Mouse (Mus musculus) CH12.LX (cell line): ENCODE data around the gene Slc4a7. TPM values are rescaled to one million over a fixed set of nuclear protein-coding genes. Genes with fewer than 3 reads are reported as not detected.

ENCODE experiments used
- DNase-seq: peaks from one replicate; pipeline ENCODE4 v3.0.0-alpha.2; 2013; ENCODE audit errors: extremely low read depth
- H3K27ac ChIP-seq: 2 replicates; pipeline ENCODE4 v1.5.1; 2012; ENCODE audit warnings: low read depth, mild to moderate bottlenecking, control low read depth, moderate library complexity; ENCODE audit not compliant: insufficient read depth
- H3K27me3 ChIP-seq: replicated peaks from 2 replicates; pipeline ENCODE3; 2012; ENCODE audit warnings: inconsistent platforms
- H3K36me3 ChIP-seq, 2 experiments: replicated peaks in 1 of 2; 2 replicates each; pipeline versions ENCODE3 to v1.6.1; 2012; ENCODE audit warnings: inconsistent platforms in 1 of 2, low read length in 1 of 2, mild to moderate bottlenecking in 1 of 2, mixed read lengths in 1 of 2, moderate library complexity in 1 of 2; ENCODE audit not compliant: control insufficient read depth in 1 of 2, insufficient read depth in 1 of 2
- H3K4me1 ChIP-seq, 2 experiments: 2 replicates each; pipeline ENCODE4 v1.6.1; 2012; ENCODE audit warnings: inconsistent platforms in 1 of 2, moderate library complexity in 1 of 2; ENCODE audit not compliant: insufficient read depth in 2 of 2, control insufficient read depth in 1 of 2
- H3K4me2 ChIP-seq: 2 replicates; pipeline ENCODE4 v1.6.1; 2012; ENCODE audit warnings: low read depth, mild to moderate bottlenecking, control low read depth; ENCODE audit not compliant: poor library complexity, insufficient read depth, severe bottlenecking
- H3K4me3 ChIP-seq, 3 experiments: fragments of 150-350 bp in 1 of 3; sonication (generic) in 1 of 3; replicated peaks in 1 of 3; 2 replicates each; pipeline versions ENCODE3 to v1.5.1; 2011 to 2012; ENCODE audit warnings: low read depth in 2 of 3, low read length in 2 of 3, mild to moderate bottlenecking in 2 of 3, moderate library complexity in 2 of 3, control low read depth in 1 of 3, improper control_type of control experiment in 1 of 3, inconsistent platforms in 1 of 3, mixed read lengths in 1 of 3; ENCODE audit not compliant: poor library complexity in 1 of 3
- H3K79me2 ChIP-seq: replicated peaks from 2 replicates; pipeline ENCODE4 v1.6.1; 2012; ENCODE audit warnings: mild to moderate bottlenecking, moderate library complexity; ENCODE audit not compliant: control insufficient read depth, poor library complexity, insufficient read depth, severe bottlenecking; ENCODE audit errors: extremely low read depth
- H3K9ac ChIP-seq: 2 replicates; pipeline ENCODE4 v1.6.1; 2012; ENCODE audit warnings: low read depth, mild to moderate bottlenecking, control low read depth, moderate library complexity; ENCODE audit not compliant: insufficient read depth
- H3K9me3 ChIP-seq: replicated peaks from 2 replicates; pipeline ENCODE3; 2012; ENCODE audit warnings: low read length, inconsistent platforms, mixed read lengths
- CTCF ChIP-seq, 2 experiments: IDR thresholded peaks in 1 of 2; conservative IDR thresholded peaks in 1 of 2; 2 replicates each; pipeline ENCODE4 v1.5.1; 2011 to 2012; ENCODE audit warnings: low read depth in 2 of 2, low read length in 2 of 2, improper control_type of control experiment in 1 of 2, inconsistent platforms in 1 of 2, mild to moderate bottlenecking in 1 of 2, moderate library complexity in 1 of 2
- ELF1 ChIP-seq: IDR thresholded peaks from 2 replicates; pipeline ENCODE4 v1.6.1; 2014; ENCODE audit warnings: low read depth, mild to moderate bottlenecking, inconsistent platforms, low read length, improper control_type of control experiment
- GABPA ChIP-seq: IDR thresholded peaks from 2 replicates; pipeline ENCODE4 v1.6.1; 2012; ENCODE audit warnings: low read depth, low read length, improper control_type of control experiment, inconsistent platforms; ENCODE audit not compliant: insufficient replicate concordance
- IRF4 ChIP-seq: IDR thresholded peaks from 2 replicates; pipeline ENCODE4 v1.6.1; 2014; ENCODE audit warnings: low read depth, mild to moderate bottlenecking, inconsistent platforms, low read length, improper control_type of control experiment
- JUN ChIP-seq: IDR thresholded peaks from 2 replicates; pipeline ENCODE4 v1.6.1; 2011; ENCODE audit warnings: low read depth, mild to moderate bottlenecking, low read length, improper control_type of control experiment, moderate library complexity; ENCODE audit not compliant: insufficient read depth
- MAFK ChIP-seq: IDR thresholded peaks from 2 replicates; pipeline ENCODE4 v1.6.1; 2011; ENCODE audit warnings: low read length, improper control_type of control experiment; ENCODE audit not compliant: insufficient replicate concordance
- MAZ ChIP-seq: IDR thresholded peaks from 2 replicates; pipeline ENCODE4 v1.6.1; 2012; ENCODE audit warnings: low read depth, mild to moderate bottlenecking, inconsistent platforms, low read length, improper control_type of control experiment, moderate library complexity
- MEF2A ChIP-seq: IDR thresholded peaks from 2 replicates; pipeline ENCODE4 v1.6.1; 2014; ENCODE audit warnings: low read depth, mild to moderate bottlenecking, inconsistent platforms, low read length, improper control_type of control experiment, borderline replicate concordance
- MYC ChIP-seq: IDR thresholded peaks from 2 replicates; pipeline ENCODE4 v1.6.1; 2011; ENCODE audit warnings: low read depth, mild to moderate bottlenecking, improper control_type of control experiment, low read length
- POLR2AphosphoS2 ChIP-seq: IDR thresholded peaks from 2 replicates; pipeline ENCODE4 v1.6.1; 2011; ENCODE audit warnings: low read depth, low read length, improper control_type of control experiment
- RAD21 ChIP-seq: IDR thresholded peaks from 2 replicates; pipeline ENCODE4 v1.6.1; 2011; ENCODE audit warnings: low read depth, mild to moderate bottlenecking, low read length, improper control_type of control experiment, moderate library complexity
- SIN3A ChIP-seq: IDR thresholded peaks from 2 replicates; pipeline ENCODE4 v1.6.1; 2012; ENCODE audit warnings: low read length, improper control_type of control experiment, inconsistent platforms
- USF2 ChIP-seq: conservative IDR thresholded peaks from 2 replicates; pipeline ENCODE4 v1.6.1; 2011; ENCODE audit warnings: low read depth, low read length, improper control_type of control experiment
- ZC3H11A ChIP-seq: IDR thresholded peaks from 2 replicates; pipeline ENCODE4 v1.6.1; 2012; ENCODE audit warnings: low read depth, mild to moderate bottlenecking, inconsistent platforms, low read length, improper control_type of control experiment
- ZKSCAN1 ChIP-seq: IDR thresholded peaks from 2 replicates; pipeline ENCODE4 v1.6.1; 2012; ENCODE audit warnings: low read depth, inconsistent platforms, low read length, improper control_type of control experiment, borderline replicate concordance
- ZMIZ1 ChIP-seq: IDR thresholded peaks from 2 replicates; pipeline ENCODE4 v1.6.1; 2012; ENCODE audit warnings: low read depth, mild to moderate bottlenecking, inconsistent platforms, low read length, improper control_type of control experiment
- ZNF384 ChIP-seq: IDR thresholded peaks from 2 replicates; pipeline ENCODE4 v1.6.1; 2012; ENCODE audit warnings: low read depth, low read length, improper control_type of control experiment, inconsistent platforms
- dilution Hi-C: fragments of 300-500 bp; cut with MboI; formaldehyde crosslinking; loops from 2 replicates; pipeline ENCODE4 v1.14.3; 2020; ENCODE audit warnings: low sequenced_read_pairs; ENCODE audit not compliant: extremely low pct_unique_long_range_greater_than_20kb, extremely low pct_ligation_motif_present
- in situ Hi-C: fragments of 300-500 bp; cut with MboI; formaldehyde crosslinking; loops from 3 replicates; pipeline ENCODE4 v1.14.3; 2019; ENCODE audit warnings: low sequenced_read_pairs, low pct_ligation_motif_present, low pct_unique_long_range_greater_than_20kb, mixed read lengths
- polyA plus RNA-seq: library from polyadenylated mRNA; unstranded; fragments of >175 nt; gene quantifications from 2 replicates; pipeline ENCODE4 v1.2.1, GENCODE M21; 2012; ENCODE audit warnings: low read depth; ENCODE audit not compliant: insufficient read length
- total RNA-seq, 2 experiments: library from RNA; depleted of rRNA; stranded (reverse); fragments of 300-350 nt in 1 of 2; fragments of >200 nt in 1 of 2; gene quantifications; 2 replicates each; pipeline ENCODE4 v1.2.3; 2012 to 2014

Slc4a7 gene
- total and polyA plus RNA-seq, 3 experiments: 13.6 to 19.0 (median 17.6) TPM

- H3K27ac ChIP-seq: no peak overlapping the region
- H3K27me3 ChIP-seq: no peaks in the 10 kb centered on the region
- no peak for DNase-seq
- H3K9me3 ChIP-seq: no peaks in the 10 kb centered on the region
- H3K79me2 ChIP-seq: no peaks in the 10 kb centered on the region
- TF ChIP-seq POLR2AphosphoS2 (no peak), ZNF384 (no peak), SIN3A (no peak), ZKSCAN1 (no peak), ZC3H11A (no peak), ELF1 (no peak)
- H3K4me3 ChIP-seq: no peak overlapping the region
- in situ Hi-C loops: loop anchor here (25.0 kb wide), 1 partner anchor 347 kb away; no protein-coding TSS in a partner anchor
- no peak overlapping the region for H3K4me2 ChIP-seq
- H3K9ac ChIP-seq: no peak overlapping the region
- dilution Hi-C loops: no loop called here
- H3K4me1 ChIP-seq: no peaks in the 10 kb centered on the region
- no peaks in the 10 kb centered on the region for H3K36me3 ChIP-seq
Measured at GRCm38 (mm10) chr14:14834266-14834665, 132.2 kb downstream of the Slc4a7 start.

- DNase-seq: no peak
- no peak overlapping the region for H3K9ac ChIP-seq
- no peaks in the 10 kb centered on the region for H3K79me2 ChIP-seq
- H3K9me3 ChIP-seq: no peaks in the 10 kb centered on the region
- no peak for TF ChIP-seq MEF2A
- TF ChIP-seq USF2: no peak
- TF ChIP-seq IRF4: no peak
- H3K36me3 ChIP-seq: no peaks in the 10 kb centered on the region
- H3K4me3 ChIP-seq: no peak overlapping the region
- no peak overlapping the region for H3K4me2 ChIP-seq
- in situ Hi-C loops: loop anchor here (25.0 kb wide), 1 partner anchor 350 kb away; no protein-coding TSS in a partner anchor
- H3K27ac ChIP-seq: no peak overlapping the region
- dilution Hi-C loops: no loop called here
- no peaks in the 10 kb centered on the region for H3K27me3 ChIP-seq
- H3K4me1 ChIP-seq: peaks cover 2 to 8% of the 10 kb centered on the region in 2 experiments
Measured at GRCm38 (mm10) chr14:14837627-14838026, 135.5 kb downstream of the Slc4a7 start.

GRCm38 (mm10) chr14:14838109-14838508 lies 136.0 kb downstream of the Slc4a7 start:
- Histone ChIP-seq H3K79me2 (no peaks in the 10 kb centered on the region), H3K36me3 (no peaks in the 10 kb centered on the region), H3K4me3 (no peak overlapping the region), H3K27me3 (no peaks in the 10 kb centered on the region), H3K27ac (no peak overlapping the region), H3K4me1 (peaks cover 4 to 13% of the 10 kb centered on the region in 2 experiments), H3K9me3 (no peaks in the 10 kb centered on the region), H3K9ac (no peak overlapping the region), H3K4me2 (no peak overlapping the region)
- dilution Hi-C loops (no loop called here), in situ Hi-C loops (loop anchor here (25.0 kb wide), 1 partner anchor 351 kb away; no protein-coding TSS in a partner anchor)
- TF ChIP-seq IRF4: no peak
- TF ChIP-seq RAD21: no peak
- no peak for TF ChIP-seq ZKSCAN1
- TF ChIP-seq JUN: no peak
- TF ChIP-seq MAZ: no peak
- TF ChIP-seq MEF2A: no peak
- TF ChIP-seq SIN3A: no peak
- TF ChIP-seq GABPA: no peak
- TF ChIP-seq MYC: no peak
- no peak for TF ChIP-seq CTCF (conservative IDR thresholded peaks at IDR 0.05 in 1 of 2, IDR thresholded peaks at IDR 0.05 in 1 of 2; ENCODE audit: low read depth in 2 of 2, low read length in 2 of 2)
- TF ChIP-seq ZMIZ1: no peak
- TF ChIP-seq MAFK: no peak
- no peak for DNase-seq
